Mouse (Mus musculus) frontal cortex, postnatal 14 days (tissue): ENCODE measurements around the gene Arg1.

Experiments
- DNase-seq, 2 experiments: peaks; one replicate each; pipeline ENCODE4 v3.0.0; 2022; ENCODE audit warnings: low spot score in 2 of 2

The Arg1 gene

DNA sequence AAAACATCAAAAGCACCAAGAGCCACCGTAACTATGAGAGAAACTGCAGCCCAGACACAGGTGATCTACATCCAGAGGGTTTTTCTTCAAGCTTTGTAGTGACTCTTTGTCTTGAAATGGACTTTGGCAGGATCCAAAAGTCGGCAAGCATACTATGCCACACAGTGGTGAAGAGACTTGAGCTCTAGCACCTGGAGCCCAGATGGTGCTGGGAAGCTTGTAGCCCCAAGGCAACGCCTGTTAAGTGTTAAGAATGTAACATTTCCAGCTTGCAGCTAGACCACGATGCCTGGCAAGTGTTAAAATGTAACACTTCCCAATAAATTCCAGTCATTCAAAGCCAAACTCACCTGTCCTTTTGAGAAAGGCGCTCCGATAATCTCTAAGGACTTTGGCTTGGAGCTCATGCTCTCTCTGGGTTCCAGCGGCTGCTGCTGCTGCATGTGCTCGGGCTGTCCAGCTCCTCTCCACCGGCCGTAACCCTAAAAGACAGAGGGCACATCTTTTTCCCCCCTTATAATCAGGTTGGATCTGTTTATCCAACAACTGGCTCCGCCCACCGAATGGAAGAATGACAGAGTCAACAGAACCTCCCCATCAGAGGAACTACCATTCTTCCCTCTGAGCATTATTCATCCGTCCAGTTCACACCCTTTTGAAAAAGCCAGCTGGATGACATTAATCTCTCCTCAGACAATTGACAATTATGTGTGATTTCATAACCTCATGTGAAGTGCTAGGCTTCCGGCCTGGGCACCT lies at the start of gene Arg1:
Arg1 (minus strand) TSS at position 523 of the 759 bp plus-strand sequence.
- no peak for DNase-seq

DNA sequence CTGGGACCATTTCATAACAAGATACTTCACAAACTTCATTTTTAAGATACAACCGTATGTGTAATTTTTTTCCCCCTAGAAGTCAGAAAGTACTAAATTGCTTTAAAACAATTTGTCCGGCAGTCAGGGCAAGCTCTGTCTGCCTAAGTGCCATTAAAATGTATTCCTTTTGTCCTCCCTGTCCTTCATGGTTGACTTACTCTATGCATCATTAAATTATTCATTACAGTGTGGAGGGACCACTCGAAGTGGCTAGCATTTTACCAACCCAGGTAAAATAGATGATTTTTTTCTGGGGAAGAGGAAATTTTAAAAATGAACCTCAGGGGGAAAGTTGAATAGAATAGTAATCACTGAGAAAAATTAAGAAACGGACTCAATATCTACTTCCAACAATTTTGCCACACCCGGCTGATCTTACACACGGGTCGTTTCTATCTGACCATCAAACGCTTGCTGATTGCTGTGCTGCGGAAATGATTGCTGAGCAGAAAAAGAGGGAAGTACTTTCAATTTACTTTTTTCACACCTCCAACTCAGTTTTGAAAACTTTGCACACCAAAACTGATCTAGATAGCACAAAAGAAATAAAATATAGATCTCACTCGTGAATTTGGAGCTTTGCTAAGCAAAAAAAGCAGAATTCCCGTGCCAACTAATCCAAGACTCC lies 46.7 kb upstream of the Arg1 start:
- DNase-seq, result no peak

DNA sequence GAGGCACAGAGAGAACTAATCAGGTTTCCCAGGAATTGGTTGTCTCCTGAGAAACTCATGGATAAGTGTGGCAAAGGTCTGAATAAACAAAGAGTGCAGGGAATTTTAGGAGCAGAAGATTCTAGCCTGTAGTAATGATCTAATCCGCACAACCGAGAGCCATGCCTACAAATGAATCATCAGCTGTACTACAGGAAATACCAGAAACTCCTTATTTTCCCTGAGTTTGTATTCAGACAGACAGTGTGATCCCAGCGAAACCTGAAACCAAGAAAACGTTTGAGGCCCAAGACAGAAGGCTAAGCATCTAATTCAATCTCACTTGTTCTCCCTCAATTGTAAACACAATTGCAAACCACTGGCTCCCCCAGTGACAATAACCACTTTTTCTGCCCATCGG lies 46.1 kb upstream of the Arg1 start:
- no peak for DNase-seq

DNA sequence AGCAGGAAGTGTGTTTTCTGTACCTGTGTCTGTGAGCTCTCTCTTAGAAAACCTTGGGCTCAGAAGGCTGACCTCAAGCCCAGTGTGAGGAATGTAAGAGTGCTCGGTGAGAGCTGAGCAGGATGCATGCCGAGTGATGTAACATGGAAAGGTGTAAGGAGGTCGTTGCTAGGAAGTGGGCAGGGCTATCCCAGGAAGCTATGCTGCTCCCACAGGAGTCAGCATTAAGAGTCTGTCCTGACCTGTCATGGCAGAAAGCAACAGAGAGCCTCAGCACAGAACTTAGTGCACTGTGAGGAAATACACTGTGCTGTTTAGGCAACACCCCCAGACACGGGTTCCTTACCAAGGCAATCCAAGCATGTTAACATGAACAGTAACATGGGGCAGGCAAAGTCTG lies 45.6 kb upstream of the Arg1 start:
- no peak for DNase-seq

DNA sequence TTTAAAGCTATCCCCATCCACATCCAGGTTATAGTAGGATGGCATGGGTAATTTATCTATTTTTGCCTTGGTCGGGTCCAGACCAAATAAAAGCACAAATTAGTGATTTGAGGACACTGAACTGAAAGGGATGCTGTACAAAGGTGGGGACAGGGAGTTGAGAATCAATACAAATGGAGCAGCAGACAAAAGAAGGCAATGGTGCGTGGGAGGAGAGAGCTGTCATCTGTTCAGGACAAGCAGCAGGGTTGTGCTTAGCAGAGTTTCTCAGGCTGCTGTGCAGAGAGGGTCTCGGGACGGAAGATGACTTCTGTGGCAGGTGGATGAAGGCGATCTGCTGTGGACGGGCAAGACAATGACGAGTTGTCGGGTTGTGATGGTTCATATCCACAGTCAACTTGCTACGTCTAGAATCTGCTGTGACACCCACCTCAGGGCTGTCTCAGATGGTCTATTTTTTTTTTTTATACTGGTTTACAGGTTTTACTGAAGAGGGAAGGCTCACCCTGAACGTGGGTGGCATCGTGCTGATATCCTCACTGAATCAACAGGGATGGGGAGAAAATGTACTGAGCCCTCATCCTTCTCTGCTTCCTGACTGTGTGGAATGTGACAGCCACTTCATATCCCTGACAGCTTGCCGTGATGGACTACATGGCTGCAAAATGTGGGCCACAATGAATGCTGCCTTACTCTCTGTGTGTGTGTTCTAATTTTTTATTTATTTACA lies 38.7 kb upstream of the Arg1 start:
- no peak for DNase-seq

DNA sequence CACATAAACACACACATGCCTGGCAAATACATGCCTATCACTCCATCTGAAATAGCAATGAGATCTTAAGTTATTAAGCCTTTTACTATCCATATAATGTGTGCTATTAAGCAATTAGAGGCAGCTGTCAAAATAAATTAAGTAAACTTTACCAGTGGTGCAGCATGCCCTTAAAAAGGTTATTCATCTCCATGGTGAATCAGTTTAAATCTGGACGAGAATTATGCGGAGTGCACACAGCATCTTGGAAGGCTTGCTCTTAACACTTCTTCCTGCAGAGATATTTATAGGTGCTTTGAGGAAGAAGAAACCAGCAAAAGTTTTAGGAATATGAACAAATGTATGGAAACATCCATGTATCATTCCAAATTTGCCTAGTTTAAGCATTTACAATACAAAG lies 34.6 kb upstream of the Arg1 start:
- DNase-seq, result no peak

DNA sequence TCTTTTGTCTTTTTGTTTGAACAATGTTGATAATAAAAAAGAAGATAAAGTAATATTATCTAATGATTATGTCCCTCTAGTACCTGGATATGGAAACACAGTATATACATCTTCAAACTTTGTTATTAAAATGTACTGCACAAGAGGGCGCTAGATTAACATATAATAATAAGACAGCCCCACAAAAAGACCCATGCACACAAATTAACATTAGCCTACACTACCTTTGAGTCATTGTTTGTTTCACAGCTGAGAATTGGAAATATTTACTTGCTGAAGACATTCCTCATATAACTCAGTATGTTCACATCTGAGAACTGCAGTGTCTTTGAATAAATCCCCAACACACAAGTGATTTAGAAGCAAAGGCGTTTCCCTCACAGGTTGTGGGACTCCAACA lies 33.8 kb upstream of the Arg1 start:
- no peak for DNase-seq

DNA sequence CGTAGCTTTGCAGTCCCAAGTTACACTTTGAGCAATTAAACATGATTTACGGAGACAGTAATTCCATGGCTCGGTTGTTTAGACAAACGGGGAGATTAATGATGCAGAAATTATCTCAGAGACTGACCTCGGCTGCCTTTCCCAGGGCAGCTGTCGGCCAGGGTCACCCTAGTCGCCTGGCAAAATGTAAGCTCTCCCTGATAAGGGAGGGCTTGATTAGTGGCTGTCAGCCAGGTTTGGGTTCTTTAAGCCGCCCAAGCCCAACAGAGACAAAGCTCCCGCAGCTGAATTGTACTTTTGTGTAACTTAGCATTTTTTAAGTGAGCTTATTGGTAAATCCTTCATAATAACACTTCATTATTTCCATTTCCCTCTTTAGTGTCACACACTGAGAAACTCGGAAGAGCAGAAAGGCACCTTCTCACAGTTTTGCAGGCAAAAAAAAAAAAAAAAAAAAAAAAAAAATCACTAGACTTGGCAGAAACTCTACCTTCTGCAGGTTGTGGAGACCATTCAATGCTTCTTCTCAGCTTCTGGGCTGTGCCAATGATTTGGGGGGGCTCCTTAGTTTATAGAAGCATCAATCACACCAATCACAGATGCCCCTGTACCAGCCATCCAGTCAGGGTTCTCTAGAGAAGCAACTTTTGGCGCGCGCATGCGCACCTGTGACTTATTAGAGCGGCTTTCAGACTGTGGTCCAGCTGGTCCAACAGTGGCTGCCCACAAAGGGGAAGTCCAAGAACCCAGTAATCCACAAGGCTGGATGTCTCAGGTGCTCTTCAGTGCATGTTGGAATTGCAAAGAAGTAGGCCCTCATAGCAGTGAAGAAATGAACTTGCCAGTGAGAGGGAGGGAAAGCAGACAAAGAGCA lies 32.0 kb upstream of the Arg1 start:
- DNase-seq, result no peak

DNA sequence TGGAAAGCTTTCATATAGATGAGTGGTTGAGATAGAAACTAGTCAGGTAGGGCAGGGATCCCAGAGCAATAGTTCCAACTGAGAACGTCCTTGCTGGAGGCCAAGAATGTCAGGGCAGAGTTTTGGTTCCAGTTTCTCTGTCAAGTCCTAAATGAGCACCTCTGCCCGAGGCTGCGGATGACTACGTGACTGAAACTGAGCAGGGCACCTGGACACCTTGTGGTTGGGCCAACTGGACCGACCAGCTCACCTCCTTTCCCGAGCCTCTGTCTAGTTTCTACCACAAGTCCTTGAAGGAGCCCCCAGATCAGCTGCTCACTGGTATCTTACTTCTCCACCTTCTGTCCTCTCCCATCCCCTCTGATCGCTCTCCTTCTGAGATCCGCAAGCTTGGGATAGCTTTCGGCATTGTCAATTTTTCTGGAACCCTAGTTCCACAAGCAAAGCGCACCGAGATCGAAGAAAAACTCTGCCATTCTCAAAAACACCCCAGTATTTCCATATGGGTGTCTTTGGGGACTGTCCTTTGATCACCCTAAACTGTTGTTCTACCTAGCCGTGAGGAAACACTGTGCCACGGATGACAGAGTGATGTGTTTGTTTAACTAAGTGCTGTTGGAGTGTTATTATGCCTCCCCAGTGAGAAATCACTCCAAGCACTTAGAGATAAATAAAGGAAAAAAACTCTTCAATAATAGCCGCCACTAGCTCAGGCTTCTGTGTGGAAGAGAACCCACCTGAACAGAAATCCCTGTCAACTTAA lies 31.2 kb upstream of the Arg1 start:
- no peak for DNase-seq

DNA sequence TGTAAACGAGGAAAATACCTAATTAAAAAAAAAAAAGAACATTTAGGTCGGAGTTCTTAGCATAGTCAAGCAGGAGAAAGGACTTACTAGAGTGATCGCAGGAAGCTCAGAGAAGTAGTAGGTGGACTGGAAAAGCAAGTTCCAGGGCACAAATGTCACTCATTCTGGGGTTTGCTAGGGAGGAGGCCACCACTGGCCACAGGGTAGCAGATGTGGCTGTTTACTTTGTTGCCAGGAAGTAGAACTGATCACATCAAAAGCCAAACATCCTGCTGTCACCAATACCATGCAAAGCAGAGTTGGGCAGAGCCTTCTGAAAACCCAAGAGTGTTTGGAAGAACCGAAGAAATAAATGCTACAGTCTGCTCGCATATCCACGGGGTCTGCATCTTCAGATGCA lies 26.6 kb upstream of the Arg1 start:
- no peak for DNase-seq

DNA sequence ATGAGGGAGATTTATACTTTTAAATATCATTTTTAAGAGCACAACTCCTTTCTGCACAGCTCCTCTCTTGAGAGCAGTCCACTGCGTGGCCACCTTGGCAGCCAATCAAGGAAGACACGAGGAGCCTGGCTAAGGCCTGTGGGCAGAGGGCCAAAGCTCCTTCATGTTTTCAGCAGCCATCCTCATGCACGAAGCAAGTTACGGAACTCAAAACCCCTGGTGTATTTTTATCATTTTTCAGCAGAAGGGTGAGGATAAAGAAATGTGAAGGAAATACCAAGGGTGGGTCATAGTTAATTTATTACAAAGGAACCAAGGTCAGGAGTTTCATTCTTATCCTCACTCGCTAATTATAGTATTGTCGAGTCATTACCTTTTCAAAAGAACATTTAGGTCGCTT lies 25.3 kb upstream of the Arg1 start:
- no peak for DNase-seq

DNA sequence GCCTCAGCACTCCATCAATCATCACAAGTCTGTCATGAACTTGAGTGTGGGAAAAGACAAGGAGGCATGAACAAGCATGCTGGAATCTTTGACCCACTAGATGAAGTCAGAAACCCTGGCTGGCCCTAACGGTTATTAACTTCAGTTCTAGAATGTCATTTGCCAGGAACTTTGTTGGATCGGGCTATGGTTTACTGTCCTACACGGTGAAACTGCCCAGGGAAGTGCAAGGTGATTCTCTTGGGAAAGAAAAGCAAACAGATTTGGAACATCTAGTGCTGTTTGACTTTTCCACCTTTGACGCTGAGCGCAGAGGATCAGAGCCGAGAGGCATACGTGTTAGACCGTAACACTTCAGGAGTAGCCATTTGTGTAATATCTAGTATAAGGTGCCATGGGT lies 24.3 kb upstream of the Arg1 start:
- no peak for DNase-seq

DNA sequence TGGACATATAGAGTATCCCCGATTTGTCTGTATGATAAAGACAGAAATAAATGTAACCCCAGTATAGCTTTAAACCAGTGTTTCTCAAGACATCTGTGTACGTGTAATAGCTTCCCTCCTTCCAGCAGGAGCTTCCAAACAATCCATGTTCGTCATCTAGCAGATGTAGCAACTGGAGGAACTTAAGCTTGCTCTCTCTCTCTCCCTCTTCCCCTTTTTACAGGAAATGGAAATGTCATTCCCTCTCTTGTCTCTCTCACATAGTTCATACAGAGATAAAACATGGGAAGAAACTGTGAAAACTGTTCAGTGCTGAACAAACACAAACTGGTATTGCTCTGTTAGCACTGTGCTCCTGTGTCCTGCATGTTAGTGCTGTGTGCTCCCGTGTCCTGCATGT lies 22.9 kb upstream of the Arg1 start:
- DNase-seq, result no peak

DNA sequence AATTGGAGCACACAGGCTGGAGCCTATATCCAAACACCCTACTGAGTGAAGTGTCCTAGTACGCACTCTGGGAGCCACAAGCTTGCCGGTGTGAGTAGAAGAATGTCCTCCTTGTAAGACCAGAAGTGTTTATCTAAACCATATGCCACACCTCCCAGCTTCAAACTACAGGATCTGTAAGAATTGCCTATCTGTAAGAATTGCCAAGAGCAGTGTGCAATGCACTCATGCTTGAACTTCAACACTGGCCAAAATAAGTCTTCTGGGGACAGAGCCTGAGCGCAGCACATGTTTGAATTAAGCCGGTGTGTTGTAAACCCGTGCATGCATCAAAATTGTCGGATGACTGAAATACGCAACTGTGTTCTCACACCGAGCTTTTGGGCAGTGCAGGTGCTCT lies 21.0 kb upstream of the Arg1 start:
- DNase-seq, result no peak

DNA sequence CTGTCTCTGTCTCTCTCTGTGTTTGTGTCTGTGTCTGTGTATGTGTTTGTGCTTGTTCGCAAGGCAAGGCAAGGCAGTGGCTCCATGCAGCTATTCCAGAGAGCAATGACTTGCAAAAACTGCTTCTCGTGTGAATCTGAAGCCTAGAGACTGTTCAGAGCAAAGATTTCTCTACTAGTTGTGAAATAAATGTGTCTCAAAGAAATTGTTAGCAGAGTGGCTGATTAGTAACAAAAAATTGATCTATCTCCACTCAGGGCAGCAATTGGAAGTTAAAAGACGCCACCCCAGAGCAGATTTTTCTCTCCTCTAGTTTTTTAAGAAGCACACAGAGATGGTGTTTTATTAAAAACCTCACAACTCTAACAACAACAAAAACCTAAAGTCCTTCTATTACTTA lies 20.6 kb upstream of the Arg1 start:
- DNase-seq, result no peak

DNA sequence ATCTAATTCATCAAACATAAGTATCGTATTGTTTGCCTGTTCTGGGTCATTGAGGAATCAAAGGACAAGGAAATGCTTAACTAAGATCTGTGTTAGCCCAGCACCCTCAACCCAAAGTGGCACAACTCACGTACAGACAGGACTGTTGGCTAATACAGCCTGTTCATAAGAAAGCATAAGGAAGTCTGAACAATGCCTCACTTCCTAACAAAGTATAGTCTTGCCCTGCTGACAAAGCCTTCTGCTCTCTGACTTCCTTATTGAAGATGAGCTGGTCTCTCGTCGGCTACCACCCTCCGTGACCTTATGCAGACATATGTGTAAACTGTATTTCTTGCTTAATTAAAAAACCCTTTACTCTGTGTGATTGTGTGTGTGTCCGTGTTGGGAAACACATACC lies 2.9 kb upstream of the Arg1 start:
- DNase-seq, result no peak

DNA sequence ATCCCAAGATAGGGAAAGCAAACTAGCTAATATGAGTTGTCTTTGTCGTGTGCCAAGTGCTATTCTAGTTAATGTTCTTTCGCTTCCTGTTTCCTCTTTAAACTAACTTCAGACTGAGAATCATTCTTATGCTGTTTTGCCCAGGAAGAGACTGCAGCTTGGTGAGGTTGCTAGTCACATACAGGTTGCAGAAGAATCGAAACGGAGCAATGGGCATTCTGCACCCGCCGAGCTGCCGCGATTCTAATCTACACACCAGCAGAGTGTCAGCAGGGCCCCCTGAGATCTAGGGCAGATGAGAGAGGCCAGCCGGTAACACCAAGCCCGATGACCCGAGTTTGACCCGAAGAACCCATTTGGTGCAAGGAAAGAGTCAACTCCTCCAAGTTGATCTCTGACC lies 788 bp upstream of the Arg1 start:
- no peak for DNase-seq

DNA sequence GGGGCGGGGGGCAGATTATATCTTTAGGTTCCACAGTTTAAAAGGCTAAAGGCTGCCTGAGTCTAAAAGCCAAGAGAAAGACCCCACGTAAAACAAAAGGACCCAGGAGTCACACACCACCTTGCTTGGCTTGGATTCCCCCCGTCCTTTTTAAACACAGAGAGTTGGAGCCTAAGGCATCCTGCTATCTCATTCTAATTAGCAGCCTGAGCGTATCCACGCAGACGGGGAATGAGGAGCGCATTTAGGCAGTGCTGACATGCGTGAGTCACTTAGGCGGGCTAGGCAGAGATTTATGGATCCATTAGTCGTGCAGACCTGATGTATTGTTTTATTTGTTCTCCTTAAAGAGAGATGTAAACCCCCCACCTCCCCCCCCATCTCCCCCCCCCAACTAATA lies 904 bp downstream of the Arg1 start:
- DNase-seq, result no peak

DNA sequence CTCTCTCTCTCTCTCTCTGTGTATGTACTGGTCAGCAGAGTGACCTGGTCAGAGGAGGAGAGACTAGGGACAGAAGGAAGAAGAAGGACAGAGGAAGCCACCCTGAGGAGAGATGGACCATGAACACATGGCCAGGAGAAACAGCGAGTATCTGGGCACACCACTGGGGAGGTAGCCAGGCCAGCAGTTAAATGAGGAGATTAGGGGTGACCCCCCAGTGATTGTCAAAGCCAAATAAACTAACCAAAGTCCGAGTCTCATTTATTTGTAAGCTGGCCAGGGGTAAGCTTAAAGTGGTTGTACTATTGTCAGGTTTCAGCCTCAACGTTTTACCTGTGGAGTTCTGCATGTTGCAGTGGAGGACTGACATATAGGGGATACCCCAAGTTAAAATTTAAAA lies 3.0 kb downstream of the Arg1 start:
- no peak for DNase-seq

DNA sequence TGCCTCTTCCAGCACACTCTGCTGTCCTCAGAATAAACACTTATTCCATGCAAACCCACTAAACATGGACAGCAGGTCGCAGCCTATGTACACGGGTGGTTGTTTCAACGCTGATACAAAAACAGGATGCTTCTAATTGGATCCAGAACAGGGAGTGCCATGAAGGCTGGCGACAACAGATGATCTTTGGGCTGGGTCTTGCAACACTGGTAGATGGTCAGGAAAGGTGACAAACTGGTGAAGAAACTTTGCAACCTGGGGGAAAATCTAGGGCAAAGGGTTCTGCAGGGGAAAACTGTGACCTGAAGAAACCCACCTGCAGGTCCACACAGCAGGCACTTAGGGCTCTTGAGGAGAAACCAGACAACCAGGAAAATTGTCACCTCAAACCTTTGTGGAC lies 4.3 kb downstream of the Arg1 start:
- no peak for DNase-seq

DNA sequence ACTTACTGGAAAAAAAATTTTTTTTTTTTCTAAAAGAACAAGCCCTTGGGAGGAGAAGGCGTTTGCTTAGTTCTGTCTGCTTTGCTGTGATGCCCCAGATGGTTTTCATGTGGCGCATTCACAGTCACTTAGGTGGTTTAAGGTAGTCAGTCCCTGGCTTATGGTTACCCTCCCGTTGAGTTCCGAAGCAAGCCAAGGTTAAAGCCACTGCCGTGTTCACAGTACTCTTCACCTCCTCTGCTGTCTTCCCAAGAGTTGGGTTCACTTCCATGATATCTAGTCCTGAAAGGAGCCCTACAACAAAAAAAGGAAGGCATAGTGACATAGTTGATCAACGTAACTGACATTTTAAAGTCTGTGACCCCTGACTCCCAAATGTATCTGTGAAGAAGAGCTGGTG lies 11.8 kb downstream of the Arg1 start:
- no peak for DNase-seq
